Comparison of ENCODE assay signal across 9 mouse cellular contexts in genomic region chr16:90921471-90922159, GRCm38 (mm10). TPM values are rescaled to one million over a fixed set of nuclear protein-coding genes. Genes with fewer than 3 reads are reported as not detected.
A peak's percentile ranks its signal among the peaks of the same experiment; 100 is the strongest.
DNase-seq lines count a peak whose midpoint lies in the region; ATAC-seq lines count a peak whose summit lies in the region.
"Had no signal": no experiment of that assay in that cellular context is flagged by ENCODE, and none has a peak within 500 bp of the region (broad histone marks: within the 10 kb centered on the region; RNA-seq: fewer than 3 reads in every experiment).

No protein-coding gene starts in this region.

- H3K4me1 ChIP-seq in neural tube, embryonic 11.5 days (ENCODE audit: control insufficient read depth, insufficient read depth, low read length), result no peaks in the 10 kb centered on the region
- H3K4me1 ChIP-seq: liver, embryonic 13.5 days had no signal

- peak; percentile 29 for DNase-seq in neural tube, embryonic 11.5 days (ENCODE audit: low spot score)
- no peak for DNase-seq in neural tube, embryonic 10.5 days (ENCODE audit: extremely low spot score, low spot score)
- peak; percentile 16 for DNase-seq in embryo, embryonic 11 days
- peak; percentile 76 to 84 for DNase-seq in heart, postnatal 10 days
- peak; percentile 53 for DNase-seq in retina, postnatal 1 day
- DNase-seq in thymus, postnatal 36 days, result no peak
- DNase-seq in kidney, postnatal 36 days, result no peak
- DNase-seq in spleen, postnatal 10 days (ENCODE audit: low spot score in 2 of 2), result no peak
- DNase-seq: liver, embryonic 13.5 days had no signal

- H3K4me2 ChIP-seq in neural tube, embryonic 11.5 days (ENCODE audit: low read depth), result no peak overlapping the region
- H3K4me2 ChIP-seq: liver, embryonic 13.5 days had no signal

- H3K27me3 ChIP-seq in neural tube, embryonic 11.5 days (ENCODE audit: control insufficient read depth, insufficient read depth, low read length), result no peaks in the 10 kb centered on the region

- no peak overlapping the region for H3K4me3 ChIP-seq in neural tube, embryonic 11.5 days (ENCODE audit: low read depth, low read length)
- H3K4me3 ChIP-seq: liver, embryonic 13.5 days had no signal

- ATAC-seq in neural tube, embryonic 11.5 days (ENCODE audit: insufficient read depth, low FRiP score, low TSS enrichment), result no peak

- H3K27ac ChIP-seq in neural tube, embryonic 11.5 days (ENCODE audit: low read depth, low read length), result no peak overlapping the region
- H3K27ac ChIP-seq: liver, embryonic 13.5 days had no signal

- intact Hi-C loops in heart, postnatal 10 days (cut with DNase I), result no loop called here

- peaks cover 2% of the 10 kb centered on the region; the same call in 1 of the 2 replicates for H3K36me3 ChIP-seq in neural tube, embryonic 11.5 days (ENCODE audit: control insufficient read depth, insufficient read depth, low read length)

- H3K9me3 ChIP-seq in neural tube, embryonic 11.5 days (ENCODE audit: control insufficient read depth, low read length), result no peaks in the 10 kb centered on the region
- H3K9me3 ChIP-seq: liver, embryonic 13.5 days had no signal

- 59% methylated on average over 10 of the region's 10 CpGs for WGBS in neural tube, embryonic 11.5 days

- no peak overlapping the region for H3K9ac ChIP-seq in neural tube, embryonic 11.5 days (ENCODE audit: low read length)
- H3K9ac ChIP-seq: liver, embryonic 13.5 days had no signal

RNA-seq across cellular contexts. Expression of gene Cfap298, which starts 13.3 kb away (rescaled TPM):
- polyA plus RNA-seq in neural tube, embryonic 11.5 days (2014; fragmentation: Nextera tagmentation; extraction: Ambion mirVana), result 42.8 and 47.9 TPM in 2 replicates
- total RNA-seq in heart, postnatal 10 days (2021), result 10 to 100 TPM; 29.3 to 34.5 TPM

Comparison
In these comparisons a context has a peak if more than half of its experiments do, and no peak if none do; other contexts are left out.
1. DNase-seq: peak in neural tube, embryonic 11.5 days (single experiment), embryo, embryonic 11 days (single experiment), heart, postnatal 10 days (2 of 2) and retina, postnatal 1 day (single experiment); none in neural tube, embryonic 10.5 days (single experiment), thymus, postnatal 36 days (0 of 2), kidney, postnatal 36 days (0 of 2) and spleen, postnatal 10 days (0 of 2).